Mouse (Mus musculus) liver, embryonic 14 days (tissue): ENCODE results near the gene Erich2. TPM values are rescaled to one million over a fixed set of nuclear protein-coding genes. Genes with fewer than 3 reads are reported as not detected.

Source experiments
- polyA plus RNA-seq: library from polyadenylated mRNA; depleted of rRNA; stranded (reverse); fragments of >200 nt; gene quantifications from 2 replicates; pipeline ENCODE4 v1.2.3, GENCODE M21; 2012; rRNA removed

The Erich2 gene
- 0.11 TPM in 1 of 2 replicates, not detected in the other for polyA plus RNA-seq

GRCm38 (mm10) chr2:70508496-70508895, at the start of gene Erich2:
TSS of gene Erich2 (plus strand) at chr2:70508819.

GRCm38 (mm10) chr2:70552772-70553171, 44.2 kb downstream of the Erich2 start, which contains the start of gene Gad1:
TSS of gene Gad1 (plus strand) at chr2:70553072.

Other genes with a start within 250 kb of the Erich2 start
- 0.10 and 0.12 TPM in 2 replicates for gene Sp5, start 33.9 kb upstream of the Erich2 start, polyA plus RNA-seq
- gene Gad1, start 44.3 kb downstream of the Erich2 start, polyA plus RNA-seq: 0.03 TPM in 2 replicates
- 20.9 and 24.5 TPM in 2 replicates for gene Gorasp2, start 152.8 kb downstream of the Erich2 start, polyA plus RNA-seq
- gene Gm26558, start 153.3 kb downstream of the Erich2 start, polyA plus RNA-seq: 0.09 and 0.16 TPM in 2 replicates